Mouse (Mus musculus): ENCODE measurements around the gene Tmem212. TPM values are rescaled to one million over a fixed set of nuclear protein-coding genes. Genes with fewer than 3 reads are reported as not detected.

The Tmem212 gene
- polyA plus RNA-seq, 1 experiment from 2014 or later, result not detected

GRCm38 (mm10) chr3:27836297-27836696 is 59.9 kb downstream of the Tmem212 start:
- Histone ChIP-seq H3K4me2 (ENCODE audit: low read depth, low read length) (no peak overlapping the region), H3K4me1 (ENCODE audit: control insufficient read depth, insufficient read depth, low read length) (no peaks in the 10 kb centered on the region), H3K36me3 (ENCODE audit: control insufficient read depth, insufficient read depth, low read length) (no peaks in the 10 kb centered on the region), H3K27ac (ENCODE audit: low read length) (no peak overlapping the region), H3K9ac (ENCODE audit: low read length) (no peak overlapping the region), H3K4me3 (replicated peaks; ENCODE audit: low read length) (no peak overlapping the region), H3K27me3 (ENCODE audit: control insufficient read depth, insufficient read depth, low read length) (no peaks in the 10 kb centered on the region), H3K9me3 (replicated peaks; ENCODE audit: control insufficient read depth, low read length) (0 out of 2 replicates have a peak, but pooled peaks cover 5% of the 10 kb centered on the region)
- 79% methylated on average over 3 of the region's 3 CpGs for WGBS
- ATAC-seq (ENCODE audit: insufficient read depth, low FRiP score), result no peak

GRCm38 (mm10) chr3:27835786-27836185 is 60.4 kb downstream of the Tmem212 start:
- H3K4me2 ChIP-seq (ENCODE audit: low read depth, low read length), result no peak overlapping the region
- H3K27ac ChIP-seq (ENCODE audit: low read length), result no peak overlapping the region
- H3K4me1 ChIP-seq (ENCODE audit: control insufficient read depth, insufficient read depth, low read length), result no peaks in the 10 kb centered on the region
- WGBS, result 89% methylated on average over 8 of the region's 8 CpGs
- H3K27me3 ChIP-seq (ENCODE audit: control insufficient read depth, insufficient read depth, low read length), result no peaks in the 10 kb centered on the region
- no peak overlapping the region for H3K9ac ChIP-seq (ENCODE audit: low read length)
- no peaks in the 10 kb centered on the region for H3K36me3 ChIP-seq (ENCODE audit: control insufficient read depth, insufficient read depth, low read length)
- H3K4me3 ChIP-seq (replicated peaks; ENCODE audit: low read length), result no peak overlapping the region
- ATAC-seq (ENCODE audit: insufficient read depth, low FRiP score), result no peak
- H3K9me3 ChIP-seq (replicated peaks; ENCODE audit: control insufficient read depth, low read length), result 0 out of 2 replicates have a peak, but pooled peaks cover 5% of the 10 kb centered on the region

GRCm38 (mm10) chr3:27828755-27829154 is 67.4 kb downstream of the Tmem212 start:
- H3K27me3 ChIP-seq (ENCODE audit: control insufficient read depth, insufficient read depth, low read length), result no peaks in the 10 kb centered on the region
- 0 out of 2 replicates have a peak, but pooled peaks cover 5% of the 10 kb centered on the region for H3K9me3 ChIP-seq (replicated peaks; ENCODE audit: control insufficient read depth, low read length)
- no peaks in the 10 kb centered on the region for H3K36me3 ChIP-seq (ENCODE audit: control insufficient read depth, insufficient read depth, low read length)
- no peak overlapping the region for H3K27ac ChIP-seq (ENCODE audit: low read length)
- no peaks in the 10 kb centered on the region for H3K4me1 ChIP-seq (ENCODE audit: control insufficient read depth, insufficient read depth, low read length)
- WGBS, result 78% methylated on average over 3 of the region's 3 CpGs
- H3K4me3 ChIP-seq (replicated peaks; ENCODE audit: low read length), result no peak overlapping the region
- no peak overlapping the region for H3K4me2 ChIP-seq (ENCODE audit: low read depth, low read length)
- ATAC-seq (ENCODE audit: insufficient read depth, low FRiP score), result no peak
- H3K9ac ChIP-seq (ENCODE audit: low read length), result no peak overlapping the region

- Histone ChIP-seq H3K27ac (ENCODE audit: low read length) (no peak overlapping the region), H3K4me1 (ENCODE audit: control insufficient read depth, insufficient read depth, low read length) (no peaks in the 10 kb centered on the region), H3K9ac (ENCODE audit: low read length) (no peak overlapping the region), H3K36me3 (ENCODE audit: control insufficient read depth, insufficient read depth, low read length) (no peaks in the 10 kb centered on the region), H3K27me3 (ENCODE audit: control insufficient read depth, insufficient read depth, low read length) (no peaks in the 10 kb centered on the region), H3K4me3 (replicated peaks; ENCODE audit: low read length) (no peak overlapping the region), H3K9me3 (replicated peaks; ENCODE audit: control insufficient read depth, low read length) (0 out of 2 replicates have a peak, but pooled peaks cover 5% of the 10 kb centered on the region), H3K4me2 (ENCODE audit: low read depth, low read length) (no peak overlapping the region)
- 86% methylated on average over 3 of the region's 3 CpGs for WGBS
- no peak for ATAC-seq (ENCODE audit: insufficient read depth, low FRiP score)
Observed at GRCm38 (mm10) chr3:27827236-27827635, 68.9 kb downstream of the Tmem212 start.

- Histone ChIP-seq H3K9me3 (replicated peaks; ENCODE audit: control insufficient read depth, low read length) (no peaks in the 10 kb centered on the region), H3K4me3 (replicated peaks; ENCODE audit: low read length) (no peak overlapping the region), H3K36me3 (ENCODE audit: control insufficient read depth, insufficient read depth, low read length) (no peaks in the 10 kb centered on the region), H3K4me1 (ENCODE audit: control insufficient read depth, insufficient read depth, low read length) (no peaks in the 10 kb centered on the region), H3K4me2 (ENCODE audit: low read depth, low read length) (no peak overlapping the region), H3K27ac (ENCODE audit: low read length) (no peak overlapping the region), H3K27me3 (ENCODE audit: control insufficient read depth, insufficient read depth, low read length) (no peaks in the 10 kb centered on the region), H3K9ac (ENCODE audit: low read length) (no peak overlapping the region)
- WGBS, result 62% methylated on average over 4 of the region's 4 CpGs
- ATAC-seq (ENCODE audit: insufficient read depth, low FRiP score), result no peak
Observed at GRCm38 (mm10) chr3:27825985-27826384, 70.2 kb downstream of the Tmem212 start.

Other genes with a start within 250 kb of the Tmem212 start
- 27.7 and 28.6 TPM in 2 replicates for gene Fndc3b, start 185.1 kb downstream of the Tmem212 start, polyA plus RNA-seq (2015; fragmentation: Nextera tagmentation; extraction: Ambion mirVana)
- 11.4 TPM in 2 replicates for gene Pld1, start 42.3 kb upstream of the Tmem212 start, polyA plus RNA-seq (2015; fragmentation: Nextera tagmentation; extraction: Ambion mirVana)

All from stomach, embryonic 16.5 days (tissue).